Mouse (Mus musculus) CH12.LX (cell line): ENCODE data around the gene Tgm4.

Source experiments
- CHD2 ChIP-seq: IDR thresholded peaks from 2 replicates; pipeline ENCODE4 v1.6.1; 2011; ENCODE audit warnings: low read length, improper control_type of control experiment
- CTCF ChIP-seq, 2 experiments: IDR thresholded peaks in 1 of 2; conservative IDR thresholded peaks in 1 of 2; 2 replicates each; pipeline ENCODE4 v1.5.1; 2011 to 2012; ENCODE audit warnings: low read depth in 2 of 2, low read length in 2 of 2, improper control_type of control experiment in 1 of 2, inconsistent platforms in 1 of 2, mild to moderate bottlenecking in 1 of 2, moderate library complexity in 1 of 2
- E2F4 ChIP-seq: IDR thresholded peaks from 2 replicates; pipeline ENCODE4 v1.6.1; 2011; ENCODE audit warnings: low read depth, low read length, improper control_type of control experiment; ENCODE audit not compliant: insufficient replicate concordance
- ELF1 ChIP-seq: IDR thresholded peaks from 2 replicates; pipeline ENCODE4 v1.6.1; 2014; ENCODE audit warnings: low read depth, mild to moderate bottlenecking, inconsistent platforms, low read length, improper control_type of control experiment
- EP300 ChIP-seq: IDR thresholded peaks from 2 replicates; pipeline ENCODE4 v1.6.1; 2011; ENCODE audit warnings: low read length, improper control_type of control experiment
- POLR2A ChIP-seq: IDR thresholded peaks from 2 replicates; pipeline ENCODE4 v1.6.1; 2011; ENCODE audit warnings: low read depth, mild to moderate bottlenecking, improper control_type of control experiment, low read length
- RAD21 ChIP-seq: IDR thresholded peaks from 2 replicates; pipeline ENCODE4 v1.6.1; 2011; ENCODE audit warnings: low read depth, mild to moderate bottlenecking, low read length, improper control_type of control experiment, moderate library complexity
- SMC3 ChIP-seq: IDR thresholded peaks from 2 replicates; pipeline ENCODE4 v1.6.1; 2011; ENCODE audit warnings: low read depth, low read length, improper control_type of control experiment
- USF1 ChIP-seq: IDR thresholded peaks from 2 replicates; pipeline ENCODE4 v1.6.1; 2014; ENCODE audit warnings: low read depth, mild to moderate bottlenecking, inconsistent platforms, low read length, improper control_type of control experiment
- ZC3H11A ChIP-seq: IDR thresholded peaks from 2 replicates; pipeline ENCODE4 v1.6.1; 2012; ENCODE audit warnings: low read depth, mild to moderate bottlenecking, inconsistent platforms, low read length, improper control_type of control experiment

GRCm38 (mm10) chr9:123087558-123087957, 53.0 kb downstream of the Tgm4 start:
- TF ChIP-seq CTCF (conservative IDR thresholded peaks at IDR 0.05 in 1 of 2, IDR thresholded peaks at IDR 0.05 in 1 of 2; ENCODE audit: low read depth in 2 of 2, low read length in 2 of 2) (no peak), SMC3 (no peak), POLR2A (no peak), ELF1 (no peak), E2F4 (no peak), RAD21 (no peak), EP300 (no peak), ZC3H11A (no peak), USF1 (no peak), CHD2 (no peak)
